ENCODE assay signal across 9 mouse cellular contexts in the genomic region with DNA sequence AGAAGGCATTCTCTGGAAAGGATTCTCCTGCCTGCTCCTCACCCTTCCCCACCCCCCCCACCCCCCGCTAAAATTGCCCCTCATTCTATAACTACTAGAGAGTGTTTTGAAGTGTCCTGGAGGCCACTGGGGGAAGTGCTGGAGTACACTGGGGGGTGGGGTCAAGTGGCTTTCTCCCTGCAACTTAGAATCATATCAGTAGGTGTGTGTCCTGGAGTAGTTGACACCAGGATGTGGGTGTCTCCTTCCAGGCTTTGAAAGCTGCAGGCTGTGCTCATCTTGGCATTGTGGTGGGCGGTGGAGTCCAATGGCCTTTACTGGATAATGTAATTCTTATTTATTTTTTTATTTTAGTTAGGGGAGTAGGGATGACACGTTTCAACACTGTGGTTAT. TPM values are rescaled to one million over a fixed set of nuclear protein-coding genes. Genes with fewer than 3 reads are reported as not detected.
A peak's percentile ranks its signal among the peaks of the same experiment; 100 is the strongest.
DNase-seq lines count a peak whose midpoint lies in the region; ATAC-seq and TF ChIP-seq lines count a peak whose summit lies in the region.
"Had no signal": no experiment of that assay in that cellular context is flagged by ENCODE, and none has a peak within 500 bp of the region (broad histone marks: within the 10 kb centered on the region; RNA-seq: fewer than 3 reads in every experiment).

No protein-coding gene starts in this region.

- no peaks in the 10 kb centered on the region for H3K36me3 ChIP-seq in neural tube, embryonic 11.5 days (ENCODE audit: control insufficient read depth, insufficient read depth, low read length)
- no peaks in the 10 kb centered on the region for H3K36me3 ChIP-seq in heart, postnatal 0 days (replicated peaks; ENCODE audit: control insufficient read depth, insufficient read depth, low read length)
- no peaks in the 10 kb centered on the region for H3K36me3 ChIP-seq in liver, embryonic 11.5 days (ENCODE audit: control insufficient read depth, insufficient read depth, low read length)
- H3K36me3 ChIP-seq in neural tube, embryonic 15.5 days = no peaks in the 10 kb centered on the region

- H3K9me3 ChIP-seq in neural tube, embryonic 11.5 days (ENCODE audit: control insufficient read depth, low read length) = no peaks in the 10 kb centered on the region
- no peaks in the 10 kb centered on the region for H3K9me3 ChIP-seq in heart, postnatal 0 days (replicated peaks; ENCODE audit: control insufficient read depth, low read length)
- H3K9me3 ChIP-seq in liver, embryonic 11.5 days (ENCODE audit: control insufficient read depth, low read length) = no peaks in the 10 kb centered on the region
- no peaks in the 10 kb centered on the region for H3K9me3 ChIP-seq in neural tube, embryonic 15.5 days (replicated peaks)

- no peak for TF ChIP-seq EP300 in heart, postnatal 0 days (IDR thresholded peaks at IDR 0.05; ENCODE audit: low read depth)

- 42% methylated on average over 3 of the region's 3 CpGs for WGBS in neural tube, embryonic 11.5 days
- WGBS in heart, postnatal 0 days = 38% methylated on average over 3 of the region's 3 CpGs
- WGBS in liver, embryonic 11.5 days = 42% methylated on average over 3 of the region's 3 CpGs
- 48% methylated on average over 3 of the region's 3 CpGs for WGBS in neural tube, embryonic 15.5 days

- H3K9ac ChIP-seq in neural tube, embryonic 11.5 days (ENCODE audit: low read length) = no peak overlapping the region
- peak overlapping the region; percentile 58 for H3K9ac ChIP-seq in heart, postnatal 0 days (replicated peaks; ENCODE audit: low read depth, low read length)
- H3K9ac ChIP-seq in liver, embryonic 11.5 days (ENCODE audit: low read depth, low read length) = no peak overlapping the region
- no peak overlapping the region for H3K9ac ChIP-seq in neural tube, embryonic 15.5 days (replicated peaks)

- H3K27me3 ChIP-seq in neural tube, embryonic 11.5 days (ENCODE audit: control insufficient read depth, insufficient read depth, low read length) = no peaks in the 10 kb centered on the region
- H3K27me3 ChIP-seq in heart, postnatal 0 days (ENCODE audit: control insufficient read depth, insufficient read depth, low read length) = no peaks in the 10 kb centered on the region
- no peaks in the 10 kb centered on the region for H3K27me3 ChIP-seq in liver, embryonic 11.5 days (replicated peaks; ENCODE audit: control insufficient read depth, insufficient read depth, low read length)
- H3K27me3 ChIP-seq in neural tube, embryonic 15.5 days (replicated peaks) = no peaks in the 10 kb centered on the region
- H3K27me3 ChIP-seq: Patski had no signal

- H3K4me3 ChIP-seq in neural tube, embryonic 11.5 days (ENCODE audit: low read depth, low read length) = peak overlapping the region; percentile 40
- peak overlapping the region; percentile 59 for H3K4me3 ChIP-seq in heart, postnatal 0 days (ENCODE audit: low read depth, low read length)
- H3K4me3 ChIP-seq in liver, embryonic 11.5 days (ENCODE audit: low read depth, low read length) = peak overlapping the region; percentile 52
- peak overlapping the region; percentile 37 for H3K4me3 ChIP-seq in neural tube, embryonic 15.5 days (replicated peaks)

- no peaks in the 10 kb centered on the region for H3K4me1 ChIP-seq in neural tube, embryonic 11.5 days (ENCODE audit: control insufficient read depth, insufficient read depth, low read length)
- peaks cover 10% of the 10 kb centered on the region; the same call in 1 of the 2 replicates for H3K4me1 ChIP-seq in heart, postnatal 0 days (ENCODE audit: control insufficient read depth, insufficient read depth)
- H3K4me1 ChIP-seq in liver, embryonic 11.5 days (replicated peaks; ENCODE audit: control insufficient read depth, insufficient read depth, low read length) = no peaks in the 10 kb centered on the region
- H3K4me1 ChIP-seq in neural tube, embryonic 15.5 days = peaks cover 9% of the 10 kb centered on the region

- ATAC-seq in neural tube, embryonic 11.5 days (ENCODE audit: insufficient read depth, low FRiP score, low TSS enrichment) = peak; percentile 72
- ATAC-seq in heart, postnatal 0 days (ENCODE audit: insufficient read depth, low read depth) = peak; percentile 70
- peak; percentile 75 for ATAC-seq in liver, embryonic 11.5 days (replicated peaks; ENCODE audit: low FRiP score)
- peak; percentile 39 for ATAC-seq in neural tube, embryonic 15.5 days (ENCODE audit: low FRiP score)
- ATAC-seq in granulocyte monocyte progenitor cell, adult 5-6 weeks (replicated peaks; ENCODE audit: poor library complexity, severe bottlenecking) = no peak
- ATAC-seq: Patski had no signal

- H3K4me2 ChIP-seq in neural tube, embryonic 11.5 days (ENCODE audit: low read depth) = peak overlapping the region; percentile 51
- peak overlapping the region; percentile 84 for H3K4me2 ChIP-seq in heart, postnatal 0 days (ENCODE audit: low read depth, low read length)
- peak overlapping the region; percentile 70 for H3K4me2 ChIP-seq in liver, embryonic 11.5 days
- H3K4me2 ChIP-seq in neural tube, embryonic 15.5 days = peak overlapping the region; percentile 67

- H3K27ac ChIP-seq in neural tube, embryonic 11.5 days (ENCODE audit: low read depth, low read length) = no peak overlapping the region
- peak overlapping the region; percentile 71 for H3K27ac ChIP-seq in heart, postnatal 0 days (ENCODE audit: low read depth)
- no peak overlapping the region for H3K27ac ChIP-seq in liver, embryonic 11.5 days (ENCODE audit: low read depth, low read length)
- H3K27ac ChIP-seq in neural tube, embryonic 15.5 days (replicated peaks) = no peak overlapping the region; the same call in 1 of the 2 replicates

- DNase-seq in neural tube, embryonic 11.5 days (ENCODE audit: low spot score) = no peak
- DNase-seq in neural tube, embryonic 10.5 days (ENCODE audit: extremely low spot score, low spot score) = no peak
- no peak for DNase-seq in heart, postnatal 0 days (ENCODE audit: low spot score)
- peak; percentile 33 for DNase-seq in liver, embryonic 11.5 days (ENCODE audit: low spot score)
- DNase-seq in thymus, postnatal 0 days (ENCODE audit: low spot score) = no peak
- no peak for DNase-seq in thymus, postnatal 4 days

- TF ChIP-seq CTCF in heart, postnatal 0 days (IDR thresholded peaks at IDR 0.05; ENCODE audit: low read depth) = no peak

RNA-seq across cellular contexts. Expression of gene Pdgfd, which starts 0.7 kb away (rescaled TPM):
- 3.6 and 4.2 TPM in 2 replicates for polyA plus RNA-seq in neural tube, embryonic 11.5 days (2014; fragmentation: Nextera tagmentation; extraction: Ambion mirVana)
- 12.6 and 18.4 TPM in 2 replicates for total RNA-seq in heart, postnatal 0 days (2014; rRNA removed; ENCODE audit: low replicate concordance)
- polyA plus RNA-seq in heart, postnatal 0 days (2015; fragmentation: Nextera tagmentation; extraction: Ambion mirVana) = 6.8 TPM in 2 replicates
- polyA plus RNA-seq in liver, embryonic 11.5 days (2014; fragmentation: Nextera tagmentation; extraction: Ambion mirVana) = 2.7 and 2.8 TPM in 2 replicates
- 3.4 and 4.8 TPM in 2 replicates for polyA plus RNA-seq in neural tube, embryonic 15.5 days (2015; fragmentation: Nextera tagmentation; extraction: Ambion mirVana)
- not detected in 2 replicates for total RNA-seq in granulocyte monocyte progenitor cell, adult 5-6 weeks (2014; fragmentation: Nextera tagmentation)
- total RNA-seq in granulocyte monocyte progenitor cell, adult 5-6 weeks (2017) = 0.09 TPM in 1 of 2 replicates, not detected in the other
- polyA plus RNA-seq in thymus, postnatal 0 days (2015; fragmentation: Nextera tagmentation; extraction: Ambion mirVana) = 1.5 TPM in 2 replicates
